Mouse (Mus musculus): ENCODE results near the gene Fcgrt. TPM values are rescaled to one million over a fixed set of nuclear protein-coding genes. Genes with fewer than 3 reads are reported as not detected.
A peak's percentile ranks its signal among the peaks of the same experiment; 100 is the strongest.
"Not testable (repeated sequence)": the region's sequence is repeated elsewhere in the genome, so short reads cannot be mapped to it uniquely, and the experiment has no call there.

Fcgrt gene
- polyA plus RNA-seq, 1 experiment from 2014 or later, result 143 TPM

DNA sequence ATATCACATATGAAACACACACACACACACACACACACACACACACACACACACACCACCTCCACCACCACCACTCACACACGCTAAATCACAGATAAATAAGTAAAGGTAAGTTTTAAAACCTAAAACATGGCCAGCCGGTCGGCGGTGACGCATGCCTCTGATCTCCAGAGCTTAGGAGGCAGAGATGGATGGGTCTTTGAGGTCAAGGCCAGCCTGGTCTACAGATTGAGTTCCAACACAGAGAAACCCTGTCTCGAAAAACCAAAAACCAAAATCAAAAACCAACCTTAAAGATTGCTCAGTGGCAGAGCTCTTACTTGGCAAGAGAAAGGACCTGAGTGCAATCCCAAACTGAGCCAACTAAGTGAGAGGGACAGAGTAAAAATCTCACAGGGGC lies 3.6 kb downstream of the Fcgrt start:
- Histone ChIP-seq H3K27me3 (replicated peaks; ENCODE audit: insufficient read depth, low read length) (no peaks in the 10 kb centered on the region), H3K36me3 (ENCODE audit: insufficient read depth, low read length) (no peaks in the 10 kb centered on the region), H3K9me3 (ENCODE audit: low read length) (no peaks in the 10 kb centered on the region), H3K9ac (replicated peaks; ENCODE audit: low read depth) (no peak overlapping the region), H3K4me3 (ENCODE audit: low read depth, low read length) (no peak overlapping the region), H3K4me2 (replicated peaks; ENCODE audit: low read depth, low read length) (no peak overlapping the region), H3K27ac (ENCODE audit: low read length) (no peak overlapping the region), H3K4me1 (ENCODE audit: insufficient read depth, low read depth, low read length) (peaks cover 4% of the 10 kb centered on the region; the same call in 1 of the 2 replicates)
- DNase-seq (ENCODE audit: low spot score) (no peak), ATAC-seq (no peak)
- 71% methylated on average over 6 of the region's 6 CpGs for WGBS
- no peak for TF ChIP-seq CTCF (IDR thresholded peaks at IDR 0.05)
- no peak for TF ChIP-seq EP300 (IDR thresholded peaks at IDR 0.05)

DNA sequence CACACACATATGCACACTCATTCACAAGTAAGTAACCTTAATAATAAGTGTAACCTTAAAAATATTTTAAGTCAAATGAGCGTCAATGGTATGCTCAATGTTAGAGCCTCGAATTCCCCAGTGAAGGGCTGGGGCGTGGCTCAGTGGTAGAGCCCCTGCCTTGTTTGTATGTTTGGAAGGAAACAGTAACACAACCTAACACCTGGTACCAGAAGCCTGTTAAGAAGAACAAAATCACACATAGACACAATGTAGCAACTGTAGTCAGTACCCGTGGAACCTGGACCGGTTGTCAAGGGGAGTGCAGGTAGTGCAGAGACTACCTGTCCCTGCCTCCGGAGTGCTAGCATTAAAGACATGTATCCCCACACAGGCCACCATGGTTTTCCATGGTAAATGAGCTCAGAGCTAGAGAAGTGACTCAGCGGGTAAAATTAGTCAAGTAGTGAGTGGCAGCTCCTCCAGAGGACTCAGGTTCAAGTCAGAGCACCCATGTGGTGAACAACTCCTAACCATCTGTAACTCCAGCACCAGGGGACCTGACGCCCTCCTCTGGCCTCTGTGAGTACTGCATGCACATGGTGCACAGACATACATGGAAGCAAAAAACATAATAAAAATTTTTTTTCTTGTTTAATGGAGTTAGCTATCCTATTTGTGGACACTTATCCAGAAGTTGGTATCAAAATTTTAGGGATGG lies 5.0 kb downstream of the Fcgrt start:
- 83% methylated on average over 8 of the region's 8 CpGs for WGBS
- Histone ChIP-seq H3K4me2 (replicated peaks; ENCODE audit: low read depth, low read length) (no peak overlapping the region), H3K27me3 (replicated peaks; ENCODE audit: insufficient read depth, low read length) (no peaks in the 10 kb centered on the region), H3K36me3 (ENCODE audit: insufficient read depth, low read length) (no peaks in the 10 kb centered on the region), H3K27ac (ENCODE audit: low read length) (no peak overlapping the region), H3K9me3 (ENCODE audit: low read length) (no peaks in the 10 kb centered on the region), H3K4me1 (ENCODE audit: insufficient read depth, low read depth, low read length) (peaks cover 4% of the 10 kb centered on the region; the same call in 1 of the 2 replicates), H3K4me3 (ENCODE audit: low read depth, low read length) (no peak overlapping the region), H3K9ac (replicated peaks; ENCODE audit: low read depth) (no peak overlapping the region)
- no peak for DNase-seq (ENCODE audit: low spot score)
- no peak for ATAC-seq
- TF ChIP-seq EP300 (IDR thresholded peaks at IDR 0.05) (no peak), CTCF (IDR thresholded peaks at IDR 0.05) (peak; percentile 54)

DNA sequence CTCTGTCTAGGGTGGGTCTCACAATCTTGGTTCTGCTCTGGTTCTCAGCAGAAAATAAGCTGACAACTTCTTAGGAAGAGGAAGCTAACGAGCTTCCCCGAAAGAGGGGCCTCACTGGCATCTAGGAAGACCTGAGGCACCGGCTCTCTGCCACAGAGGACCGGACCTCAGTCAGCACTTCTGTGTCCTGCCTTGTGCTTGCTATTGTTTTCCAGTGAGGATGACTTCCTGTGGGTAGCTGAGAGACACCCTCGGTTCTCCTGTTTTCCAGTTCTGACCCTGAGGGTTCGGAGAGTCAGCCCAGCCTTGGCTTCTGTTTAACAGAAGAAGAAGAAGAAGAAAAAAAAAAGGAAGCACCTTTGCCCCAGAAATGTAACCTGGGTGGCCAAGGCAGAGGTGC lies 6.2 kb downstream of the Fcgrt start:
- 51% methylated on average over 6 of the region's 6 CpGs for WGBS
- H3K4me2 ChIP-seq (replicated peaks; ENCODE audit: low read depth, low read length), result no peak overlapping the region
- H3K36me3 ChIP-seq (ENCODE audit: insufficient read depth, low read length), result no peaks in the 10 kb centered on the region
- DNase-seq (ENCODE audit: low spot score) (peak; percentile 31), ATAC-seq (peak; percentile 23; the same call in 1 of the 2 replicates)
- no peak overlapping the region for H3K9ac ChIP-seq (replicated peaks; ENCODE audit: low read depth)
- no peak overlapping the region for H3K4me3 ChIP-seq (ENCODE audit: low read depth, low read length)
- H3K4me1 ChIP-seq (ENCODE audit: insufficient read depth, low read depth, low read length), result no peaks in the 10 kb centered on the region
- TF ChIP-seq EP300 (IDR thresholded peaks at IDR 0.05), result no peak
- no peak for TF ChIP-seq CTCF (IDR thresholded peaks at IDR 0.05)
- peak overlapping the region; percentile 14; the same call in 1 of the 2 replicates for H3K27ac ChIP-seq (ENCODE audit: low read length)
- H3K9me3 ChIP-seq (ENCODE audit: low read length), result no peaks in the 10 kb centered on the region
- H3K27me3 ChIP-seq (replicated peaks; ENCODE audit: insufficient read depth, low read length), result no peaks in the 10 kb centered on the region

GRCm38 (mm10) chr7:45095965-45096364 lies 7.7 kb downstream of the Fcgrt start:
- H3K4me1 ChIP-seq (ENCODE audit: insufficient read depth, low read depth, low read length), result not testable (repeated sequence)

GRCm38 (mm10) chr7:45095367-45095766 lies 8.3 kb downstream of the Fcgrt start:
- Histone ChIP-seq H3K9me3 (ENCODE audit: low read length) (no peaks in the 10 kb centered on the region), H3K4me2 (replicated peaks; ENCODE audit: low read depth, low read length) (no peak overlapping the region), H3K9ac (replicated peaks; ENCODE audit: low read depth) (no peak overlapping the region), H3K27me3 (replicated peaks; ENCODE audit: insufficient read depth, low read length) (no peaks in the 10 kb centered on the region), H3K36me3 (ENCODE audit: insufficient read depth, low read length) (no peaks in the 10 kb centered on the region), H3K27ac (ENCODE audit: low read length) (no peak overlapping the region), H3K4me1 (ENCODE audit: insufficient read depth, low read depth, low read length) (no peaks in the 10 kb centered on the region), H3K4me3 (ENCODE audit: low read depth, low read length) (no peak overlapping the region)
- TF ChIP-seq EP300 (IDR thresholded peaks at IDR 0.05) (no peak), CTCF (IDR thresholded peaks at IDR 0.05) (no peak)
- ATAC-seq (no peak), DNase-seq (ENCODE audit: low spot score) (no peak)
- 71% methylated on average over 6 of the region's 6 CpGs for WGBS

More at GRCm38 (mm10) chr7:45095965-45096364, 7.7 kb downstream of the Fcgrt start:
- not testable (repeated sequence) for H3K9me3 ChIP-seq (ENCODE audit: low read length); H3K9ac ChIP-seq (replicated peaks; ENCODE audit: low read depth); H3K27ac ChIP-seq (ENCODE audit: low read length); DNase-seq (ENCODE audit: low spot score); H3K4me3 ChIP-seq (ENCODE audit: low read depth, low read length); H3K27me3 ChIP-seq (replicated peaks; ENCODE audit: insufficient read depth, low read length); ATAC-seq; H3K36me3 ChIP-seq (ENCODE audit: insufficient read depth, low read length); H3K4me2 ChIP-seq (replicated peaks; ENCODE audit: low read depth, low read length)
- WGBS, result 91% methylated on average over 14 of the region's 14 CpGs

- Histone ChIP-seq H3K4me2 (replicated peaks; ENCODE audit: low read depth, low read length) (no peak overlapping the region), H3K27me3 (replicated peaks; ENCODE audit: insufficient read depth, low read length) (no peaks in the 10 kb centered on the region), H3K9me3 (ENCODE audit: low read length) (no peaks in the 10 kb centered on the region), H3K9ac (replicated peaks; ENCODE audit: low read depth) (no peak overlapping the region), H3K27ac (ENCODE audit: low read length) (no peak overlapping the region), H3K4me1 (ENCODE audit: insufficient read depth, low read depth, low read length) (no peaks in the 10 kb centered on the region), H3K36me3 (ENCODE audit: insufficient read depth, low read length) (no peaks in the 10 kb centered on the region), H3K4me3 (ENCODE audit: low read depth, low read length) (no peak overlapping the region)
- ATAC-seq (no peak), DNase-seq (ENCODE audit: low spot score) (no peak)
- TF ChIP-seq CTCF (IDR thresholded peaks at IDR 0.05), result no peak
- WGBS, result 36% methylated on average over 7 of the region's 7 CpGs
Measured at GRCm38 (mm10) chr7:45094121-45094520, 9.5 kb downstream of the Fcgrt start.
